8 mouse cellular contexts compared by ENCODE assay signal in the genomic region with DNA sequence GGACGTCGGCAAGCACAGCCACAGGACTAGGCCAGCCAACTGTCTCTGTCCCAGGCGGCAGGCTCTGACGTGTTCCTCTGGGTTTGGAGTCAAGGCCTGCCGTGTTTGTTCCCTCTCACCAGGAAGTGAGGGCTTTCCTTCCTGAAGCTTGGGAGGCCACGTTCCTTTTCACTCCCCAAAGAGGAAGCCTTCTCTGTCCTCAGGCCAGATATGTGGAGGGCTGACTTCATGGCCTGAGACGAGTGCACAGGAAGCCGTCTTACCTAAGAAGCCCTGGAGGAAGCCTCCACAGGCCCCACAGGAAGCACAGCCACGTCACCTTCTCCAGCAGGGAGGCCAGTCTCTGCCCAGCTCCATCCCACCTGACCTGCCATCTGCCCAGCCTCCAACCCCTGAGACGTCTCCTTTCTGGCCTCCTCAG. TPM values are rescaled to one million over a fixed set of nuclear protein-coding genes. Genes with fewer than 3 reads are reported as not detected.
DNase-seq lines count a peak whose midpoint lies in the region; ATAC-seq and TF ChIP-seq lines count a peak whose summit lies in the region.

No protein-coding gene starts in this region.

- H3K4me3 ChIP-seq in cortical plate, adult 2 months (ENCODE audit: insufficient read depth, low read length): no peak overlapping the region
- H3K4me3 ChIP-seq in liver, embryonic 12.5 days: no peak overlapping the region

- ATAC-seq in liver, embryonic 12.5 days: peak; percentile 42; the same call in 1 of the 2 replicates
- ATAC-seq in neutrophil, adult 5-6 weeks (ENCODE audit: extremely low read depth, insufficient number of reproducible peaks, low FRiP score, poor library complexity, severe bottlenecking): peak; percentile 86

- peak overlapping the region; percentile 89 for H3K27ac ChIP-seq in cortical plate, adult 2 months (ENCODE audit: insufficient read depth, low read length)
- H3K27ac ChIP-seq in liver, embryonic 12.5 days: 0 out of 2 replicates have a peak overlapping the region, but pooled peaks have one; percentile 25

- DNase-seq in adrenal gland, adult (ENCODE audit: inconsistent age in 2 of 2, low spot score in 1 of 2): peak; percentile 69 to 75
- DNase-seq in adrenal gland, postnatal 4 days (ENCODE audit: low spot score in 2 of 2): no peak
- DNase-seq in heart, postnatal 4 days: peak; percentile 66
- DNase-seq in cerebellum, postnatal 25 days: no peak
- no peak for DNase-seq in retina, embryonic 14.5 days (ENCODE audit: low spot score)

- H3K36me3 ChIP-seq in liver, embryonic 12.5 days: no peaks in the 10 kb centered on the region

- no peaks in the 10 kb centered on the region for H3K4me1 ChIP-seq in cortical plate, adult 2 months (ENCODE audit: control insufficient read depth, insufficient read depth, low read length)
- peaks cover 36% of the 10 kb centered on the region for H3K4me1 ChIP-seq in liver, embryonic 12.5 days

- H3K4me2 ChIP-seq in liver, embryonic 12.5 days: peak overlapping the region; percentile 9; the same call in 1 of the 2 replicates

- H3K27me3 ChIP-seq in liver, embryonic 12.5 days (replicated peaks): no peaks in the 10 kb centered on the region

- no peaks in the 10 kb centered on the region for H3K9me3 ChIP-seq in liver, embryonic 12.5 days (replicated peaks)

- WGBS in liver, embryonic 12.5 days (ENCODE audit: insufficient replicate concordance): 34% methylated on average over 10 of the region's 10 CpGs

- no peak for TF ChIP-seq POLR2A in cortical plate, adult 2 months (IDR thresholded peaks at IDR 0.05; ENCODE audit: extremely low read depth, insufficient read depth, low read length)

- H3K9ac ChIP-seq in liver, embryonic 12.5 days: no peak overlapping the region

- no peak for TF ChIP-seq CTCF in cortical plate, adult 2 months (IDR thresholded peaks at IDR 0.05; ENCODE audit: extremely low read depth, insufficient read depth, low read length)

RNA-seq across cellular contexts. Expression of a gene that starts 50.2 kb away (rescaled TPM):
- total RNA-seq in adrenal gland, postnatal 4 days (2021): 10 to 100 TPM; 27.1 to 28.0 TPM
- 5.8 and 9.7 TPM in 2 replicates for polyA plus RNA-seq in cortical plate, adult 2 months (2012; rRNA removed)
- 10 to 100 TPM; 74.3 to 79.7 TPM for total RNA-seq in heart, postnatal 4 days (2021)
- polyA plus RNA-seq in liver, embryonic 12.5 days (2016; fragmentation: Nextera tagmentation; extraction: Ambion mirVana): 5.9 and 7.0 TPM in 2 replicates
- total RNA-seq in neutrophil, adult 5-6 weeks (2017): 79.1 and 90.7 TPM in 2 replicates

Comparison
In these comparisons a context has a peak if more than half of its experiments do, and no peak if none do; other contexts are left out.
1. DNase-seq: peak in adrenal gland, adult (2 of 2) and heart, postnatal 4 days (single experiment); none in adrenal gland, postnatal 4 days (0 of 2), cerebellum, postnatal 25 days (0 of 2) and retina, embryonic 14.5 days (single experiment).